Mouse (Mus musculus) layer of hippocampus, postnatal 10 days (tissue): ENCODE results near the gene Gm10181. TPM values are rescaled to one million over a fixed set of nuclear protein-coding genes. Genes with fewer than 3 reads are reported as not detected.

Experiments
- total RNA-seq, 2 experiments: library from RNA; stranded (reverse); gene quantifications; 2 replicates each; pipeline ENCODE4 v1.2.3; 2021

Gene Gm10181
- total RNA-seq, 2 experiments from 2014 or later: not detected

Other genes starting within 250 kb of the Gm10181 start
- 10 to 100 TPM; 44.6 to 46.9 TPM for gene Herpud2, start 62.4 kb downstream of the Gm10181 start, total RNA-seq
- gene Sept7, start 163.0 kb downstream of the Gm10181 start, total RNA-seq: 100 to 1,000 TPM; 268 to 271 TPM